Mouse (Mus musculus): ENCODE results near the gene Cd37. TPM values are rescaled to one million over a fixed set of nuclear protein-coding genes. Genes with fewer than 3 reads are reported as not detected.

Cd37 gene
- polyA plus RNA-seq (2015; fragmentation: Nextera tagmentation; extraction: Ambion mirVana) = 4.2 and 18.7 TPM in 2 replicates

DNA sequence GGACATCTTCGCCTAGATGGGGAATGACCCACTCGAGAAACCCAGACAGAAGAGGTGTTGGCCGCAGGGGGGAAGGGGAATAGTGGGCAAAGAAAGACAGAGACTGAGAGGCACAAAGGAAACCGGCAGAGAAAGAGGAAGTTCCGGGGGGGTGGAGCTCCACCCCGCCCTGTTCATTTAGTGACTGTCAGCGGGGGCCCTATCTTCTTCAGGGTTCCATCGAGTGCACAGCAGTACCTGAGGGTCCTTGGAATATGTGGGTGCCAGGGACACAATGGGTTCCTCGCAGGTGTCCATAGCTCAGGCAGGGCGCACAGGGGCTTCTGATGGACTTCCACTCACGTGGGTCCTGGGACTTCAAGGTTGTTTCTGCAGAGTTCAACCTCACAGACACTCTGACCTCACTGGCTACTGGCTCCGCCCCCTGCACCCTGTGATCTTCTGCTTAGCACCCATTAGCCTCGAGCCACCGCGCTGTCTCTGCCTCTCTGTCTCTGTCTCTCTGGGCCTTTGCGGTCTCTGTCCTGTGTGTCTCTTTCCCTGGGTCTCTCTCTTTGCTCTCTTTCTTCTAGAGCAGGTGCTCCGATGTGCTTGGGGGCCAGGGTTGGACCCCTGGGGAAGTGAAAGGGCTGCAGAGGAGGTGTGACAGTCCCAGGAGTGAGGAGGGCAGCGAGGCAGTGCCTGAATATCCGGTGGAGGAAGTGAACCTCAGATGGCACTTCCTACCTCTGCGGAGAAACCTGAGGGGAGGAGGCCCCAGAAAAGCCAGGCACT lies at the start of gene Cd37:
TSS of gene Cd37 (minus strand) at position 393 of the 774 bp plus-strand sequence.

DNA sequence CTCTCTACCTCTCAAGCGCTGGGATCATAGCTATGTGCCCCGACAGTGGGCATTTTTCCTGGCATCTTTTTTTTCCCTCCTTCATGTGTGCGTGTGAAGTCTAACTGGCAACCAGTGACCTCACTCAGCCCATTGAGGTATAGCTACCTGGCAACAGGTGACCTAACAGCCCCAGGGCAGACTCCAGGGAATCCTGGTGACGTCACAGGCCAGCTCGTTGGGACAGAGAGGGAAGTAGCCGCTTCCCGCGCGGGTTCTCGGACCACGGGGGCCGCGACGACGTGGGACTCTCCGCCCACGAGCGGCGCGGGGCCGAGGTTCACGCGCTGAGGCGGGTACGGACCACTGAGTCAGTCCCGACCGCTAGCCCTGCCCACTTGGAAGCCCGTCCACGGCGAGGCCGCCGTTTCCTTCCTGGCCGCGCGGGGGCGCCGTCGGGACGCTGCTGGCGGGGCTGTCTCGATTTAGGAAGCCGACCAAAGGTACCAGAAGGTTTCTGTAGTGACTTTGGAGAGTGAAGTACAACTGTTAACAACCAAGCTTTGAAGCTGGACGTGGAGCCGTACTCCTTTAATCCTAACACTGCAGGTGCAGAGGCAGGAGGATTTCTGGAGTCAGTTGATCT lies 38.3 kb upstream of the Cd37 start, which contains the start of gene Slc6a21:
TSS of gene Slc6a21 (plus strand) at position 378 of the 625 bp plus-strand sequence.

DNA sequence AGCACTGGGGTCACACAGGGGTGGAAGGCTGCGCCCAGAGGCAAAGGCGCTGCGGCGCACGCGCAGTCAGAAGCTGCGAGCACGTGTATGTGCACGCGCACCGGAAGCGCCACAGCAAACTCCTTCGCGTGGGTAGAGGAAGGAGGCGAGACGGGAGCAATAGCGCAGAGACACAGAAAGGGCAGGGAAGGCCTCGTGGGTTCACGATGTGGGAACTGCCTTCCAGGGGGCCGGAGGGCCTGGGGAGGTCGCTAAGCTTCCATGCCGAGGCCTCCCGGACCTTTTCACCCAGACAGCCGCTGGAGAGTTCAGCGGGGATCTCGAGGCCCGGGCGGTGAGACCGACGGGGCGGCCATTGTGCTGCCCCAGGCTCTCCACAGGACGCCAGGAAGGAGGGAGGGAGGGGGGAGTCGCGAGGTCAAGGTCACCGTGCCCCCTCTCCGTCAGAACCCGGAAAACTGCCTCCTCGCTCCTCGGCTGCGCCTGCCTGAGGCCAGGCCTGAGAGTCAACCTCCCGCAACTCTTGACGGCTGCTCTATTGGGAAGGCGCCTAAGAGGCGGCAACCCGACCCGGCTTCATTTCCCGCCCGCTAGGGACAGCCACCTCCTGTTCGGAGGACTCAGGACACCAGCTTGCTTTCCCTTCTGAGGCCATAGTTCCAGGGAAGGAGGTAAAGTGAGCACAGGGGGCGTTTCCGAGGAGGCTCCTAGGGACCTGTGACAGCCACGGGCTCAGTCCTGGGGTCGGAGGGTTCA lies 1.9 kb upstream of the Cd37 start, which contains the start of gene Slc6a16:
TSS of gene Slc6a16 (plus strand) at position 453 of the 756 bp plus-strand sequence.

DNA sequence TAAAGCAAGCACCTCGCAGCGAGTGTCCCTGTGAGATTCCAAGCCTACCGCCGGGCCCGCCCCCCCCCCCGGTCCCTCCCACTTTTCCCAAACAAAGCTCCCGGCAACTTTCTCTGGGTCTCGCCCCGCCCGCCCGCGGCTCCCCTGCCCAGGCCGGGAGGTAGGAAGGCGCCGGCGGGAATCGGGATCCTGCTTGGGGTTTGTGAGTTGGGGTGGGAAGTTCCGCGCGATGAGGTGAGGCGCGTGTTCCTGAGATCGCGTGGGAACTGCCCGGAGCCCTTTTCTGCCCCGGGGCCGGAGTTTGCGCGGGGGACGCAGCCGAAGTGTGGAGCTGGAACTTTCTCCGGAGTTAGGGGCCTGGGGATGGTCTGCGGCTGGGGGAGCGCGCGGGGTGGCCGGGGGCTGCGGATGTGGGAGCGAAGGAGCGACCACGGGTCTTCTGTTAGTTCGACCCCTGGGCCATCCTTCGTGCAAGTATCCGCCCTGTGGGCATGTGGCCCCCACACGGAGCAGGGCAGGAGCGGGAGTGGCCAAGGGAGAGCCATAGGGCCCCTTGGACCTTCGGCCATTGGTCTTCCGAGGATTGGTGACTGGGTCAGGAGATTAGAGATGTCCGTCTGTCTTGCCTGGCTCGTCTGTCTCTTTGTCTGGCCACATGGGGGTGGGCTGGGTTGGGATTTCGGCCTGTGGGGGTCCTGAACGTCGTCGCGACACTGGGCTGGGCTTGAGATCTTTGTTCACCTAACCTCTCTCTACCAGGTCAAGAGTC lies 23.1 kb downstream of the Cd37 start, which contains the start of gene Tead2:
TSS of gene Tead2 (plus strand) at position 81 of the 769 bp plus-strand sequence.

DNA sequence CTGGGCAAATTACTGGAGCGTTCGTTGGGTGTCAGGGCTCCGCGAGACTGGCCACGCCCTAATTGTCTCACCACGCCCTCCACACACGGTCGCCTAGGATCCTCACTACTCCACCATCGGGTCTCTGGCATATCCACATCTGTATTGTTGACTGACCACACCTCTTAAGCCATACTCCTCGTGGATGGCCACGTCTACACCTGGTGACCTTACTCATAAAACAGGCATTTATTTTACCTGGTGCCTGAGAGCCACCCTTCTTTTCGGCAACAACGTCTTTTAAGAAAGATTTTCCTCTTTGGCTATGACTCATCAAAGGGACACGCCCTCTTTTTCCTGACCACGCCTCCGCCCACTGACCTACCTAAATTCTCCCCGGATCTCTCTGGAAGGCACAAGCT lies 27.1 kb downstream of the Cd37 start, which contains the start of gene Dkkl1:
TSS of gene Dkkl1 (minus strand) at position 297 of the 401 bp plus-strand sequence.

DNA sequence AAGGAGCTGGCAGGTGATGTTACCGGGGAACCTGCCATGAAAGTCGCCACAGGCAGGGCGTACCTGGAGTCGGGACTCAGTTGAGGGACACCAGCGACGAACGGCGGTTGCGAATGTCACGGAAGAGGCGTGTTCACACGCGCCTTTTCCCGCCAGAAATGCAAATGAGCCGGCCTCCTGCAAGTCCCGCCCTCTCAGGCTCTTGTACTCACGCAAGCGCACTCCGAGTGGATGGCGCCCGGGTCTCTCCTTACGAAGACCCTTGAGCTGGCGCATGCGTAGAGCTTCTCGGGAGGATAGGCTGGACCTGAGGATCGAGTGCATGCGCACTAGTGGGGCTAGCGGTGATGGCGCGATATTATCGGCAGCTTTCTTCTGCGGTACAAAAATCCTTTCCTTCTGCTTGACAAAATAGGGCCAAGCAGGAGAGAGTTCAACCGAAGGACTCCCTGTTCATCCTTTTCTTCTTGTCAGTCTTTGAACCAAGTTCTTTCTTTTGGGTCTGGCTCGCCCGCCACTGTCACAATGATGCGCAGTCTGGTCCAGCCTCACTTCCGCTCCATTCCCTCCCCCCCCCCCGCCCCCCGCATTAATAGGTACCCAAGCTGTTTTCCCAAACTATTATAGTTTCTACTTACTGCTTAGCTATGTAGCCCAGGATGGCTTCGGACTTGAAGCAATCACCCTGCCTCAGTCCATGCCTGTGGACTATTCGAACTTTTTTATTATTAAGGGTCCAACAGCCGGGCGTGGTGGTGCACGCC lies 34.4 kb downstream of the Cd37 start, which contains the start of gene Ccdc155:
TSS of gene Ccdc155 (minus strand) at position 513 of the 764 bp plus-strand sequence.

Other genes with a start within 250 kb of the Cd37 start
- 52.3 and 56.8 TPM in 2 replicates for gene Irf3, start 241.5 kb downstream of the Cd37 start, polyA plus RNA-seq (2015; fragmentation: Nextera tagmentation; extraction: Ambion mirVana)
- 31.9 and 33.3 TPM in 2 replicates for gene Bcl2l12, start 240.4 kb downstream of the Cd37 start, polyA plus RNA-seq (2015; fragmentation: Nextera tagmentation; extraction: Ambion mirVana)
- 22.9 and 24.6 TPM in 2 replicates for gene Scaf1, start 222.8 kb downstream of the Cd37 start, polyA plus RNA-seq (2015; fragmentation: Nextera tagmentation; extraction: Ambion mirVana)
- 342 and 359 TPM in 2 replicates for gene Rras, start 221.2 kb downstream of the Cd37 start, polyA plus RNA-seq (2015; fragmentation: Nextera tagmentation; extraction: Ambion mirVana)
- 4.3 and 5.6 TPM in 2 replicates for gene Prr12, start 186.2 kb downstream of the Cd37 start, polyA plus RNA-seq (2015; fragmentation: Nextera tagmentation; extraction: Ambion mirVana)
- gene Nosip, start 176.7 kb downstream of the Cd37 start, polyA plus RNA-seq (2015; fragmentation: Nextera tagmentation; extraction: Ambion mirVana) = 33.7 and 38.6 TPM in 2 replicates
- gene Prrg2, start 176.4 kb downstream of the Cd37 start, polyA plus RNA-seq (2015; fragmentation: Nextera tagmentation; extraction: Ambion mirVana) = 22.6 and 23.4 TPM in 2 replicates
- 345 and 360 TPM in 2 replicates for gene Rcn3, start 146.9 kb downstream of the Cd37 start, polyA plus RNA-seq (2015; fragmentation: Nextera tagmentation; extraction: Ambion mirVana)
- 134 and 152 TPM in 2 replicates for gene Fcgrt, start 135.3 kb downstream of the Cd37 start, polyA plus RNA-seq (2015; fragmentation: Nextera tagmentation; extraction: Ambion mirVana)
- gene Rps11, start 114.7 kb downstream of the Cd37 start, polyA plus RNA-seq (2015; fragmentation: Nextera tagmentation; extraction: Ambion mirVana) = 1,079 and 1,156 TPM in 2 replicates
- gene Rpl13a, start 110.4 kb downstream of the Cd37 start, polyA plus RNA-seq (2015; fragmentation: Nextera tagmentation; extraction: Ambion mirVana) = 1,221 and 1,252 TPM in 2 replicates
- gene Gm45713, start 102.9 kb downstream of the Cd37 start, polyA plus RNA-seq (2015; fragmentation: Nextera tagmentation; extraction: Ambion mirVana) = 0.22 and 0.60 TPM in 2 replicates
- gene Flt3l, start 102.7 kb downstream of the Cd37 start, polyA plus RNA-seq (2015; fragmentation: Nextera tagmentation; extraction: Ambion mirVana) = 3.5 and 4.9 TPM in 2 replicates
- 52.0 and 54.3 TPM in 2 replicates for gene Pih1d1, start 84.8 kb downstream of the Cd37 start, polyA plus RNA-seq (2015; fragmentation: Nextera tagmentation; extraction: Ambion mirVana)
- gene Aldh16a1, start 84.5 kb downstream of the Cd37 start, polyA plus RNA-seq (2015; fragmentation: Nextera tagmentation; extraction: Ambion mirVana) = 19.3 and 21.1 TPM in 2 replicates
- 0.08 TPM in 1 of 2 replicates, not detected in the other for gene Slc17a7, start 75.2 kb downstream of the Cd37 start, polyA plus RNA-seq (2015; fragmentation: Nextera tagmentation; extraction: Ambion mirVana)
- not detected in 2 replicates for gene Gfy, start 59.5 kb downstream of the Cd37 start, polyA plus RNA-seq (2015; fragmentation: Nextera tagmentation; extraction: Ambion mirVana)
- not detected in 2 replicates for gene Pth2, start 58.1 kb downstream of the Cd37 start, polyA plus RNA-seq (2015; fragmentation: Nextera tagmentation; extraction: Ambion mirVana)
- 0.26 and 0.35 TPM in 2 replicates for gene Ccdc155, start 34.2 kb downstream of the Cd37 start, polyA plus RNA-seq (2015; fragmentation: Nextera tagmentation; extraction: Ambion mirVana)
- 13.9 and 16.5 TPM in 2 replicates for gene Dkkl1, start 27.0 kb downstream of the Cd37 start, polyA plus RNA-seq (2015; fragmentation: Nextera tagmentation; extraction: Ambion mirVana)
- 39.4 and 41.4 TPM in 2 replicates for gene Tead2, start 23.4 kb downstream of the Cd37 start, polyA plus RNA-seq (2015; fragmentation: Nextera tagmentation; extraction: Ambion mirVana)
- not detected in 2 replicates for gene Slc6a16, start 2.0 kb upstream of the Cd37 start, polyA plus RNA-seq (2015; fragmentation: Nextera tagmentation; extraction: Ambion mirVana)
- not detected in 2 replicates for gene Slc6a21, start 38.4 kb upstream of the Cd37 start, polyA plus RNA-seq (2015; fragmentation: Nextera tagmentation; extraction: Ambion mirVana)
- gene Trpm4, start 94.7 kb upstream of the Cd37 start, polyA plus RNA-seq (2015; fragmentation: Nextera tagmentation; extraction: Ambion mirVana) = 17.6 and 18.0 TPM in 2 replicates
- gene Hrc, start 96.2 kb upstream of the Cd37 start, polyA plus RNA-seq (2015; fragmentation: Nextera tagmentation; extraction: Ambion mirVana) = 0.17 and 0.27 TPM in 2 replicates
- 0.91 and 2.1 TPM in 2 replicates for gene Ppfia3, start 127.9 kb upstream of the Cd37 start, polyA plus RNA-seq (2015; fragmentation: Nextera tagmentation; extraction: Ambion mirVana)
- gene Lin7b, start 131.5 kb upstream of the Cd37 start, polyA plus RNA-seq (2015; fragmentation: Nextera tagmentation; extraction: Ambion mirVana) = 23.4 and 26.6 TPM in 2 replicates
- gene Snrnp70, start 156.6 kb upstream of the Cd37 start, polyA plus RNA-seq (2015; fragmentation: Nextera tagmentation; extraction: Ambion mirVana) = 81.3 and 94.3 TPM in 2 replicates
- 0.28 TPM in 1 of 2 replicates, not detected in the other for gene Kcna7, start 166.5 kb upstream of the Cd37 start, polyA plus RNA-seq (2015; fragmentation: Nextera tagmentation; extraction: Ambion mirVana)
- 3.9 and 4.3 TPM in 2 replicates for gene Ntf5, start 174.6 kb upstream of the Cd37 start, polyA plus RNA-seq (2015; fragmentation: Nextera tagmentation; extraction: Ambion mirVana)
- not detected in 2 replicates for gene Lhb, start 181.7 kb upstream of the Cd37 start, polyA plus RNA-seq (2015; fragmentation: Nextera tagmentation; extraction: Ambion mirVana)
- gene Gys1, start 195.7 kb upstream of the Cd37 start, polyA plus RNA-seq (2015; fragmentation: Nextera tagmentation; extraction: Ambion mirVana) = 58.4 and 71.6 TPM in 2 replicates
- gene Ruvbl2, start 199.0 kb upstream of the Cd37 start, polyA plus RNA-seq (2015; fragmentation: Nextera tagmentation; extraction: Ambion mirVana) = 42.6 and 47.1 TPM in 2 replicates
- 3,306 and 5,466 TPM in 2 replicates for gene Ftl1, start 220.8 kb upstream of the Cd37 start, polyA plus RNA-seq (2015; fragmentation: Nextera tagmentation; extraction: Ambion mirVana)
- 169 and 185 TPM in 2 replicates for gene Bax, start 227.8 kb upstream of the Cd37 start, polyA plus RNA-seq (2015; fragmentation: Nextera tagmentation; extraction: Ambion mirVana)
- gene Tulp2, start 242.8 kb upstream of the Cd37 start, polyA plus RNA-seq (2015; fragmentation: Nextera tagmentation; extraction: Ambion mirVana) = 0.48 and 0.69 TPM in 2 replicates
- gene Gm45808, start 247.7 kb upstream of the Cd37 start, polyA plus RNA-seq (2015; fragmentation: Nextera tagmentation; extraction: Ambion mirVana) = not detected in 2 replicates
- gene Dhdh, start 249.7 kb upstream of the Cd37 start, polyA plus RNA-seq (2015; fragmentation: Nextera tagmentation; extraction: Ambion mirVana) = 2.6 and 3.0 TPM in 2 replicates